Mouse (Mus musculus) embryonic facial prominence, embryonic 14.5 days (tissue): Measurements from ENCODE around the gene Terb2. TPM values are rescaled to one million over a fixed set of nuclear protein-coding genes. Genes with fewer than 3 reads are reported as not detected.

Experiments
- ATAC-seq: fragments of 200-750 bp; cut with Nextera tagmentation; 2 replicates; pipeline ENCODE4 v1.8.0; 2017; ENCODE audit warnings: low read depth, moderate number of reproducible peaks, moderate TSS enrichment
- DNase-seq: peaks from one replicate; pipeline ENCODE4 v3.0.0-alpha.2; 2015; ENCODE audit warnings: low spot score
- H3K27ac ChIP-seq: fragments of 300-500 bp; sonication (generic); replicated peaks from 2 replicates; pipeline ENCODE4 v1.5.1; 2014; ENCODE audit warnings: low read depth, mild to moderate bottlenecking, low read length, moderate library complexity
- H3K27me3 ChIP-seq: fragments of 300-500 bp; sonication (generic); replicated peaks from 2 replicates; pipeline ENCODE4 v1.6.1; 2014; ENCODE audit warnings: low read length; ENCODE audit not compliant: control insufficient read depth, insufficient read depth
- H3K36me3 ChIP-seq: fragments of 300-500 bp; sonication (generic); 2 replicates; pipeline ENCODE4 v1.6.1; 2014; ENCODE audit warnings: low read length, mixed read lengths; ENCODE audit not compliant: control insufficient read depth, insufficient read depth
- H3K4me1 ChIP-seq: fragments of 300-500 bp; sonication (generic); 2 replicates; pipeline ENCODE4 v1.6.1; 2014; ENCODE audit warnings: antibody characterized with exemption, low read length; ENCODE audit not compliant: control insufficient read depth, insufficient read depth
- H3K4me2 ChIP-seq: fragments of 300-500 bp; sonication (generic); 2 replicates; pipeline ENCODE4 v1.6.1; 2014; ENCODE audit warnings: low read depth, mild to moderate bottlenecking, low read length, moderate library complexity, mixed read lengths
- H3K4me3 ChIP-seq: fragments of 300-500 bp; sonication (generic); 2 replicates; pipeline ENCODE4 v1.5.1; 2014; ENCODE audit warnings: low read depth, mild to moderate bottlenecking, low read length
- H3K9ac ChIP-seq: fragments of 300-500 bp; sonication (generic); 2 replicates; pipeline ENCODE4 v1.6.1; 2014; ENCODE audit warnings: low read depth, mild to moderate bottlenecking, low read length, moderate library complexity, mixed read lengths
- H3K9me3 ChIP-seq: fragments of 300-500 bp; sonication (generic); 2 replicates; pipeline ENCODE4 v1.6.1; 2016; ENCODE audit warnings: low read length; ENCODE audit not compliant: control insufficient read depth
- WGBS: fragments of 180-500 bp; shearing (Covaris S2); extraction: QIAGEN DNeasy Blood & Tissue Kit; methylation state at CpG from one replicate; pipeline ENCODE4 v1.1.7; 2014; 5-methylcytosine and 5-hydroxymethylcytosine counted together
- polyA plus RNA-seq: library from polyadenylated mRNA; unstranded; fragments of >200 nt; fragmentation: Nextera tagmentation; extraction: Ambion mirVana; gene quantifications from 2 replicates; pipeline ENCODE4 v1.2.1, GENCODE M21; 2014

Terb2 gene
- polyA plus RNA-seq, 1 experiment from 2014 or later: not detected

- no peak for ATAC-seq
Measured at GRCm38 (mm10) chr2:122164293-122164692, 21.8 kb upstream of the Terb2 start.

GRCm38 (mm10) chr2:122171292-122171691 lies 14.8 kb upstream of the Terb2 start:
- no peak overlapping the region for H3K9ac ChIP-seq
- H3K27me3 ChIP-seq: no peaks in the 10 kb centered on the region
- no peaks in the 10 kb centered on the region for H3K4me1 ChIP-seq
- H3K4me3 ChIP-seq: no peak overlapping the region
- DNase-seq (no peak), ATAC-seq (no peak)
- no peak overlapping the region for H3K4me2 ChIP-seq
- H3K36me3 ChIP-seq: no peaks in the 10 kb centered on the region
- no peak overlapping the region for H3K27ac ChIP-seq
- WGBS: 76% methylated on average over 6 of the region's 6 CpGs
- no peaks in the 10 kb centered on the region for H3K9me3 ChIP-seq

More at GRCm38 (mm10) chr2:122164293-122164692, 21.8 kb upstream of the Terb2 start:
- Histone ChIP-seq H3K27me3 (no peaks in the 10 kb centered on the region), H3K27ac (0 out of 2 replicates have a peak overlapping the region, but pooled peaks have one; percentile 33), H3K9me3 (no peaks in the 10 kb centered on the region), H3K4me2 (no peak overlapping the region), H3K36me3 (no peaks in the 10 kb centered on the region), H3K4me1 (peaks cover 5% of the 10 kb centered on the region; the same call in 1 of the 2 replicates), H3K9ac (no peak overlapping the region), H3K4me3 (no peak overlapping the region)
- DNase-seq: no peak
- 86% methylated on average over 11 of the region's 11 CpGs for WGBS

- Histone ChIP-seq H3K4me3 (no peak overlapping the region), H3K4me1 (no peaks in the 10 kb centered on the region), H3K27me3 (no peaks in the 10 kb centered on the region), H3K27ac (no peak overlapping the region), H3K9me3 (no peaks in the 10 kb centered on the region), H3K36me3 (no peaks in the 10 kb centered on the region), H3K4me2 (no peak overlapping the region), H3K9ac (no peak overlapping the region)
- DNase-seq: peak; percentile 16
- no peak for ATAC-seq
- WGBS: 100% methylated on average over 2 of the region's 2 CpGs
Measured at GRCm38 (mm10) chr2:122172188-122172587, 13.9 kb upstream of the Terb2 start.

GRCm38 (mm10) chr2:122180051-122180822 lies 5.8 kb upstream of the Terb2 start:
- no peaks in the 10 kb centered on the region for H3K4me1 ChIP-seq
- H3K4me2 ChIP-seq: no peak overlapping the region
- no peaks in the 10 kb centered on the region for H3K27me3 ChIP-seq
- H3K4me3 ChIP-seq: no peak overlapping the region
- 73% methylated on average over 8 of the region's 8 CpGs for WGBS
- H3K9ac ChIP-seq: no peak overlapping the region
- ATAC-seq (no peak), DNase-seq (no peak)
- H3K27ac ChIP-seq: no peak overlapping the region
- H3K9me3 ChIP-seq: no peaks in the 10 kb centered on the region
- H3K36me3 ChIP-seq: no peaks in the 10 kb centered on the region

- Histone ChIP-seq H3K27ac (no peak overlapping the region), H3K4me3 (no peak overlapping the region), H3K9me3 (no peaks in the 10 kb centered on the region), H3K4me1 (no peaks in the 10 kb centered on the region), H3K9ac (no peak overlapping the region), H3K36me3 (no peaks in the 10 kb centered on the region), H3K27me3 (no peaks in the 10 kb centered on the region), H3K4me2 (no peak overlapping the region)
- 89% methylated on average over 4 of the region's 4 CpGs for WGBS
- ATAC-seq (no peak), DNase-seq (no peak)
Measured at GRCm38 (mm10) chr2:122185086-122185485, 986 bp upstream of the Terb2 start.

GRCm38 (mm10) chr2:122186751-122187150 lies 679 bp downstream of the Terb2 start:
- H3K36me3 ChIP-seq: no peaks in the 10 kb centered on the region
- no peak overlapping the region for H3K4me2 ChIP-seq
- H3K9ac ChIP-seq: no peak overlapping the region
- no peak overlapping the region for H3K27ac ChIP-seq
- no peaks in the 10 kb centered on the region for H3K4me1 ChIP-seq
- DNase-seq (no peak), ATAC-seq (no peak)
- 80% methylated on average over 3 of the region's 3 CpGs for WGBS
- H3K4me3 ChIP-seq: no peak overlapping the region
- no peaks in the 10 kb centered on the region for H3K9me3 ChIP-seq
- H3K27me3 ChIP-seq: no peaks in the 10 kb centered on the region

GRCm38 (mm10) chr2:122191849-122192248 lies 5.8 kb downstream of the Terb2 start:
- no peaks in the 10 kb centered on the region for H3K36me3 ChIP-seq
- 79% methylated on average over 3 of the region's 3 CpGs for WGBS
- DNase-seq: no peak
- no peak overlapping the region for H3K4me2 ChIP-seq
- no peaks in the 10 kb centered on the region for H3K27me3 ChIP-seq
- no peak overlapping the region for H3K4me3 ChIP-seq
- no peak overlapping the region for H3K27ac ChIP-seq
- no peaks in the 10 kb centered on the region for H3K9me3 ChIP-seq
- ATAC-seq: no peak
- no peak overlapping the region for H3K9ac ChIP-seq
- H3K4me1 ChIP-seq: no peaks in the 10 kb centered on the region

- H3K27me3 ChIP-seq: no peaks in the 10 kb centered on the region
- no peak overlapping the region for H3K27ac ChIP-seq
- 0 out of 2 replicates have a peak, but pooled peaks have one; percentile 72 for ATAC-seq
- no peak overlapping the region for H3K4me2 ChIP-seq
- 77% methylated on average over 1 of the region's 1 CpGs for WGBS
- H3K9ac ChIP-seq: no peak overlapping the region
- H3K9me3 ChIP-seq: no peaks in the 10 kb centered on the region
- DNase-seq: peak; percentile 72
- H3K4me1 ChIP-seq: no peaks in the 10 kb centered on the region
- H3K36me3 ChIP-seq: no peaks in the 10 kb centered on the region
- H3K4me3 ChIP-seq: no peak overlapping the region
Measured at GRCm38 (mm10) chr2:122194509-122194929, 8.4 kb downstream of the Terb2 start.

GRCm38 (mm10) chr2:122201501-122201900 lies 15.4 kb downstream of the Terb2 start:
- Histone ChIP-seq H3K4me1 (no peaks in the 10 kb centered on the region), H3K9ac (no peak overlapping the region), H3K4me2 (no peak overlapping the region), H3K36me3 (no peaks in the 10 kb centered on the region), H3K27ac (no peak overlapping the region), H3K4me3 (no peak overlapping the region), H3K9me3 (no peaks in the 10 kb centered on the region), H3K27me3 (no peaks in the 10 kb centered on the region)
- 87% methylated on average over 1 of the region's 1 CpGs for WGBS
- DNase-seq (no peak), ATAC-seq (no peak)
